Mouse (Mus musculus) myocyte (in vitro differentiated cells): ENCODE measurements around the gene Efcab11.

Experiments
- CEBPB ChIP-seq: IDR thresholded peaks from 2 replicates; pipeline ENCODE4 v1.6.1; 2011; ENCODE audit warnings: mild to moderate bottlenecking, moderate library complexity; ENCODE audit not compliant: poor library complexity, insufficient read depth, severe bottlenecking
- E2F4 ChIP-seq: IDR thresholded peaks from one replicate; pipeline ENCODE4 v1.6.1; 2011; ENCODE audit warnings: mild to moderate bottlenecking, control low read depth, moderate library complexity; ENCODE audit not compliant: insufficient read depth
- MAX ChIP-seq: IDR thresholded peaks from one replicate; pipeline ENCODE4 v1.6.1; 2011; ENCODE audit warnings: low read depth, mild to moderate bottlenecking, control low read depth
- MYOD1 ChIP-seq, 3 experiments: IDR thresholded peaks; one replicate each; pipeline ENCODE4 v1.6.1; 2011; ENCODE audit warnings: control low read depth in 2 of 3, low read depth in 2 of 3, mild to moderate bottlenecking in 2 of 3, moderate library complexity in 1 of 3; ENCODE audit not compliant: insufficient read length in 2 of 3, control insufficient read depth in 1 of 3
- MYOG ChIP-seq, 3 experiments: IDR thresholded peaks; one replicate each; pipeline ENCODE4 v1.6.1; 2011; ENCODE audit warnings: control low read depth in 2 of 3, low read depth in 2 of 3, mild to moderate bottlenecking in 2 of 3; ENCODE audit not compliant: insufficient read length in 2 of 3, control insufficient read depth in 1 of 3, insufficient read depth in 1 of 3
- POLR2A ChIP-seq: IDR thresholded peaks from one replicate; pipeline ENCODE4 v1.6.1; 2011; ENCODE audit warnings: low read depth, mild to moderate bottlenecking, control low read depth, moderate library complexity; ENCODE audit not compliant: insufficient read length
- POLR2AphosphoS2 ChIP-seq: IDR thresholded peaks from one replicate; pipeline ENCODE4 v1.6.1; 2011; ENCODE audit warnings: low read depth, control low read depth; ENCODE audit not compliant: insufficient read length
- REST ChIP-seq: IDR thresholded peaks from one replicate; pipeline ENCODE4 v1.6.1; 2011; ENCODE audit warnings: mild to moderate bottlenecking, control low read depth, moderate library complexity; ENCODE audit not compliant: insufficient read depth, insufficient read length
- TCF12 ChIP-seq: IDR thresholded peaks from one replicate; pipeline ENCODE4 v1.6.1; 2011; ENCODE audit warnings: mild to moderate bottlenecking, control low read depth; ENCODE audit not compliant: poor library complexity, insufficient read depth, severe bottlenecking
- TCF3 ChIP-seq: IDR thresholded peaks from one replicate; pipeline ENCODE4 v1.6.1; 2011; ENCODE audit warnings: low read depth, control low read depth; ENCODE audit not compliant: insufficient read length
- USF1 ChIP-seq: IDR thresholded peaks from one replicate; pipeline ENCODE4 v1.6.1; 2011; ENCODE audit warnings: low read depth, mild to moderate bottlenecking, control low read depth, moderate library complexity

- TF ChIP-seq POLR2AphosphoS2 (no peak), TCF3 (no peak), POLR2A (no peak), MYOD1 (IDR thresholded peaks at IDR 0.05; ENCODE audit: control insufficient read depth in 1 of 3, insufficient read length in 2 of 3, low read depth in 2 of 3) (no peak), USF1 (no peak), TCF12 (no peak), REST (no peak), MAX (no peak), E2F4 (no peak), CEBPB (no peak), MYOG (IDR thresholded peaks at IDR 0.05; ENCODE audit: control insufficient read depth in 1 of 3, insufficient read depth in 1 of 3, insufficient read length in 2 of 3, low read depth in 2 of 3) (no peak)
Measured at GRCm38 (mm10) chr12:99859391-99860100, 24.7 kb downstream of the Efcab11 start.
